Mouse (Mus musculus): ENCODE data around the gene Gucy2g. TPM values are rescaled to one million over a fixed set of nuclear protein-coding genes. Genes with fewer than 3 reads are reported as not detected.
"Not testable (repeated sequence)": the region's sequence is repeated elsewhere in the genome, so short reads cannot be mapped to it uniquely, and the experiment has no call there.

The Gucy2g gene
- total and polyA plus RNA-seq, 3 experiments = 0.03 TPM; not detected in 2

- no peak for DNase-seq
Observed at GRCm38 (mm10) chr19:55164162-55164561, 76.9 kb downstream of the Gucy2g start.

GRCm38 (mm10) chr19:55162271-55162670 is 78.8 kb downstream of the Gucy2g start:
- DNase-seq = peak; percentile 54

DNA sequence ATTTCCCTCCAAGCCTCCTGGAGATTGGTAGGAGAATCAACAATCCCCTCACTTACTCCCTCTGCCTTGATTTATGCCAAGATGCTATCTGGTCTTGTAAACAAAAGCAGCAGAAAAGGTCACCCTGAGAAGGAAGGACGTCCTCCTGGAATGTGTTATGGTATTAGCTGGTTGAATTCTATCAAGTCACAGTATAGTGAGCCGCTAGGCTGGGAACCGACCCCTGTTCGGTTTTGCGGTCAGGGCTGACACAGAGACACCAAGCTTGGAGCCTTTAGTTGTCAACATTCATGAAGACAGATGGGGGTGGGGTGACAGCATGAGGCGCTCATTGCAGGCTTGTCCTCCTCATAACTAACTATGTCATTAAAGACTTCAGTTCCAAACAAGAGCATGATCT is 81.2 kb downstream of the Gucy2g start:
- no peak for DNase-seq

DNA sequence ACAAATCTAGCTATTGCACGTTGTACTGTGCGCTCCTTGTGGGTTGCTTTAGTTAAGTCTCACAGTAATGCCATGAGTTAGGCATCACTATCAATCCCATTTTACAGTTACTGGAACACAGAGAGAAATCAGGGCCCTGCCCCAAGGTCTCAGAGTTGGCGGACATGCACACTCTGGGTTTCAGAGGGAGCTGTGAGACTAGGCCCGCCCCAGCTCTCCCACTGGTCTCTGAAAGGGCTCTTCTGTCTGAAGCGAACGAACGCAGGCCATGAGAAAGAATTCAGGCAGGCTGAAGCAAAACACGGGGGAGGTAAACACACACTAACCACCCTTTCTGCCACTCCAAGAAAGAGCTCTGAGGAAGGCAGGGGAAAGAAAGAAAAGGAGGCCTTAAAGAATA is 82.4 kb downstream of the Gucy2g start:
- DNase-seq = peak; percentile 74

DNA sequence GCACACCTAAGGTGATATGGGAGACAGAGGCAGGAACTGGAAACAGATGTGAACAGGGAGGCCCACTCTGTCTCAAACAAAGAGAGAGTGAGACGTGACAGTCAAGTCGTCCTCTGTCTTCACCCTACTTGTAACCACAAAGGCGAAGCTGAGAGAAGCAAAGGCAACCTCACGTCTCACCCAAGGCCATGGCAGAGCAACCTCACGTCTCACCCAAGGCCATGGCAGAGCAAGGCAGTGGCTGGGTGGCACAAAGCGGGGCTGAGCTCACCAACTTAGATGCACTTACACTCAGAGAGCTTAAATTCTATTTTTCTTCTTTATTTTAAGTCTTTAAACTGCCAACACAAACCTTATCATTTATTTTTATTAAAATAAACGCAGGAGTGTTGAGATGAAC is 84.0 kb downstream of the Gucy2g start:
- peak; percentile 63 for DNase-seq

- no peak for DNase-seq
Observed at GRCm38 (mm10) chr19:55152983-55153382, 88.1 kb downstream of the Gucy2g start.

GRCm38 (mm10) chr19:55152274-55152673 is 88.8 kb downstream of the Gucy2g start:
- not testable (repeated sequence) for DNase-seq

DNA sequence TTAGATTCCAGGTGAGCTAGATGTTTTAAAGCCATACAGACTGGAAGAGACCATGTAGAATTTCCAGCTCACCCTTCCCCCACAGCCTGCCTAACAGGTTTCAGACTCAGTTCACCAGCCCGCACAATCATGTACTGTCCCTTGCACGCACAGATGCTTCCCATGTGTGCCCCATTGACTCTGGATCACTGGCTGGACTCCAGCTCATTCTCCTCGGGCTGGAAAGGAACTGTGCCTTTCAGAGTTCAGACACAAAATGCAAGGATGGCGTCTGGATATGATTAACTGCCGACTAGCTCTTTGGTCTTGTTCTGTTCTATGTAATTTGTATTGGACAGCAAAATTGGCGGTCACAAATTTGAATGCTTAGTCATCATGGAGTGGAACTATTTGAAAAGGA is 91.4 kb downstream of the Gucy2g start:
- DNase-seq = no peak

DNA sequence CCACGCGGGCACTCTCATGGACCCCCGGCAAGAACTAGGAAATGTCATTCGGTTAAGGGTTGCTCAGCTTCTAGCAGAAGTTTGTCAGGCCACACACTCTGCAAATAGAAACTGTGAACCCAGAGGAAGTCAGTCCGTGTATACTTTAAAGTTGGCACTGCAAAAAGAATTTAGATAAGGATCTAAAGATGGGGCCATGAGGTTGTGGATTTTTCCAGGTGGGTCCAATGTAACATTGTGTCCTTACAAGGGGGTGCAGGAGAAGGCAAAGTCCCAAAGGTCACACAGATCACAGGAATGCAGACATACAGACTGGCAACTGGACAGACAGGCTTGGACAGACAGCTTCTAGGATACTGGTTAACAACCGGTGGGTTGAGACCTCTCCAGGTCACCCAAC is 92.9 kb downstream of the Gucy2g start:
- no peak for DNase-seq

Small RNA genes lying within 50 kb of the gene (microRNA-seq; reads per million reads assigned to microRNA genes)
- 1.8 to 7.9 reads per million in 2 experiments for gene Mir6715

Other genes with a start within 250 kb of the Gucy2g start
- gene Gpam, start 114.0 kb downstream of the Gucy2g start, total RNA-seq (2021) = 100 to 1,000 TPM; 199 to 552 TPM
- 134 and 233 TPM in 2 replicates for gene Gpam, start 114.0 kb downstream of the Gucy2g start, polyA plus RNA-seq (2012; rRNA removed)
- under 1 TPM; 0.41 to 0.89 TPM for gene Tectb, start 60.5 kb downstream of the Gucy2g start, total RNA-seq (2021)
- gene Tectb, start 60.5 kb downstream of the Gucy2g start, polyA plus RNA-seq (2012; rRNA removed) = 0.04 TPM in 1 of 2 replicates, not detected in the other
- 100 to 1,000 TPM in 1 of 2 experiments, 10 to 100 TPM in 1; 86.1 to 324 TPM for gene Acsl5, start 10.7 kb upstream of the Gucy2g start, total RNA-seq (2021)
- 7.4 and 10.4 TPM in 2 replicates for gene Acsl5, start 10.7 kb upstream of the Gucy2g start, polyA plus RNA-seq (2012; rRNA removed)
- gene Zdhhc6, start 74.8 kb upstream of the Gucy2g start, total RNA-seq (2021) = 10 to 100 TPM; 38.0 to 41.9 TPM
- 5.2 and 6.1 TPM in 2 replicates for gene Zdhhc6, start 74.8 kb upstream of the Gucy2g start, polyA plus RNA-seq (2012; rRNA removed)
- gene Vti1a, start 75.1 kb upstream of the Gucy2g start, total RNA-seq (2021) = 10 to 100 TPM; 34.2 to 39.6 TPM
- gene Vti1a, start 75.1 kb upstream of the Gucy2g start, polyA plus RNA-seq (2012; rRNA removed) = 12.7 and 13.4 TPM in 2 replicates

All from adrenal gland, adult 2 months (tissue).